Mouse (Mus musculus): ENCODE measurements around the gene Srpk2. TPM values are rescaled to one million over a fixed set of nuclear protein-coding genes. Genes with fewer than 3 reads are reported as not detected.
"Not testable (repeated sequence)": the region's sequence is repeated elsewhere in the genome, so short reads cannot be mapped to it uniquely, and the experiment has no call there.

Srpk2 gene
- polyA plus RNA-seq, 1 experiment from 2014 or later, result 53.9 TPM

- no peak overlapping the region for H3K27ac ChIP-seq (replicated peaks; ENCODE audit: low read depth, low read length)
- peaks cover 10% of the 10 kb centered on the region for H3K36me3 ChIP-seq (replicated peaks; ENCODE audit: control insufficient read depth, insufficient read depth, low read depth, low read length)
- no peak for DNase-seq (ENCODE audit: low spot score)
- no peaks in the 10 kb centered on the region for H3K27me3 ChIP-seq (ENCODE audit: control insufficient read depth, insufficient read depth, low read length)
- 91% methylated on average over 4 of the region's 4 CpGs for WGBS
- no peak overlapping the region for H3K9ac ChIP-seq (replicated peaks; ENCODE audit: low read length)
- no peak overlapping the region for H3K4me3 ChIP-seq (ENCODE audit: low read depth, low read length)
- no peaks in the 10 kb centered on the region for H3K9me3 ChIP-seq (replicated peaks; ENCODE audit: control insufficient read depth, low read length)
- no peak overlapping the region for H3K4me2 ChIP-seq (ENCODE audit: low read depth, low read length)
- no peaks in the 10 kb centered on the region for H3K4me1 ChIP-seq (ENCODE audit: control insufficient read depth, insufficient read depth, low read length)
- no peak for ATAC-seq (replicated peaks; ENCODE audit: insufficient number of reproducible peaks, low FRiP score, low TSS enrichment, low read depth)
Observed at GRCm38 (mm10) chr5:23489231-23489630, 195.2 kb downstream of the Srpk2 start.

- Histone ChIP-seq H3K9ac (replicated peaks; ENCODE audit: low read length) (no peak overlapping the region), H3K36me3 (replicated peaks; ENCODE audit: control insufficient read depth, insufficient read depth, low read depth, low read length) (no peaks in the 10 kb centered on the region; the same call in 1 of the 2 replicates), H3K4me2 (ENCODE audit: low read depth, low read length) (no peak overlapping the region), H3K4me3 (ENCODE audit: low read depth, low read length) (no peak overlapping the region), H3K9me3 (replicated peaks; ENCODE audit: control insufficient read depth, low read length) (no peaks in the 10 kb centered on the region), H3K27me3 (ENCODE audit: control insufficient read depth, insufficient read depth, low read length) (no peaks in the 10 kb centered on the region), H3K4me1 (ENCODE audit: control insufficient read depth, insufficient read depth, low read length) (no peaks in the 10 kb centered on the region), H3K27ac (replicated peaks; ENCODE audit: low read depth, low read length) (no peak overlapping the region)
- 92% methylated on average over 7 of the region's 7 CpGs for WGBS
- ATAC-seq (replicated peaks; ENCODE audit: insufficient number of reproducible peaks, low FRiP score, low TSS enrichment, low read depth) (no peak), DNase-seq (ENCODE audit: low spot score) (no peak)
Observed at GRCm38 (mm10) chr5:23483811-23484210, 200.6 kb downstream of the Srpk2 start.

- DNase-seq (ENCODE audit: low spot score) (no peak), ATAC-seq (replicated peaks; ENCODE audit: insufficient number of reproducible peaks, low FRiP score, low TSS enrichment, low read depth) (no peak)
- no peaks in the 10 kb centered on the region for H3K27me3 ChIP-seq (ENCODE audit: control insufficient read depth, insufficient read depth, low read length)
- no peak overlapping the region for H3K4me3 ChIP-seq (ENCODE audit: low read depth, low read length)
- H3K4me2 ChIP-seq (ENCODE audit: low read depth, low read length), result no peak overlapping the region
- H3K36me3 ChIP-seq (replicated peaks; ENCODE audit: control insufficient read depth, insufficient read depth, low read depth, low read length), result peaks cover 4% of the 10 kb centered on the region
- H3K9me3 ChIP-seq (replicated peaks; ENCODE audit: control insufficient read depth, low read length), result no peaks in the 10 kb centered on the region
- H3K9ac ChIP-seq (replicated peaks; ENCODE audit: low read length), result no peak overlapping the region
- no peaks in the 10 kb centered on the region for H3K4me1 ChIP-seq (ENCODE audit: control insufficient read depth, insufficient read depth, low read length)
- H3K27ac ChIP-seq (replicated peaks; ENCODE audit: low read depth, low read length), result no peak overlapping the region
- WGBS, result 76% methylated on average over 6 of the region's 6 CpGs
Observed at GRCm38 (mm10) chr5:23473098-23473873, 211.1 kb downstream of the Srpk2 start.

- no peaks in the 10 kb centered on the region for H3K9me3 ChIP-seq (replicated peaks; ENCODE audit: control insufficient read depth, low read length)
- WGBS, result 85% methylated on average over 4 of the region's 4 CpGs
- no peaks in the 10 kb centered on the region for H3K27me3 ChIP-seq (ENCODE audit: control insufficient read depth, insufficient read depth, low read length)
- no peak overlapping the region for H3K27ac ChIP-seq (replicated peaks; ENCODE audit: low read depth, low read length)
- H3K4me3 ChIP-seq (ENCODE audit: low read depth, low read length), result no peak overlapping the region
- H3K4me2 ChIP-seq (ENCODE audit: low read depth, low read length), result no peak overlapping the region
- peaks cover 2% of the 10 kb centered on the region; the same call in 1 of the 2 replicates for H3K36me3 ChIP-seq (replicated peaks; ENCODE audit: control insufficient read depth, insufficient read depth, low read depth, low read length)
- no peak for ATAC-seq (replicated peaks; ENCODE audit: insufficient number of reproducible peaks, low FRiP score, low TSS enrichment, low read depth)
- no peaks in the 10 kb centered on the region for H3K4me1 ChIP-seq (ENCODE audit: control insufficient read depth, insufficient read depth, low read length)
- DNase-seq (ENCODE audit: low spot score), result no peak
- no peak overlapping the region for H3K9ac ChIP-seq (replicated peaks; ENCODE audit: low read length)
Observed at GRCm38 (mm10) chr5:23466546-23466945, 217.9 kb downstream of the Srpk2 start.

GRCm38 (mm10) chr5:23464743-23465142 is 219.7 kb downstream of the Srpk2 start:
- Histone ChIP-seq H3K36me3 (replicated peaks; ENCODE audit: control insufficient read depth, insufficient read depth, low read depth, low read length) (peaks cover 2% of the 10 kb centered on the region; the same call in 1 of the 2 replicates), H3K27me3 (ENCODE audit: control insufficient read depth, insufficient read depth, low read length) (no peaks in the 10 kb centered on the region), H3K9ac (replicated peaks; ENCODE audit: low read length) (no peak overlapping the region), H3K4me1 (ENCODE audit: control insufficient read depth, insufficient read depth, low read length) (no peaks in the 10 kb centered on the region), H3K4me2 (ENCODE audit: low read depth, low read length) (no peak overlapping the region), H3K9me3 (replicated peaks; ENCODE audit: control insufficient read depth, low read length) (no peaks in the 10 kb centered on the region), H3K4me3 (ENCODE audit: low read depth, low read length) (no peak overlapping the region), H3K27ac (replicated peaks; ENCODE audit: low read depth, low read length) (no peak overlapping the region)
- WGBS, result 94% methylated on average over 7 of the region's 8 CpGs
- DNase-seq (ENCODE audit: low spot score) (no peak), ATAC-seq (replicated peaks; ENCODE audit: insufficient number of reproducible peaks, low FRiP score, low TSS enrichment, low read depth) (no peak)

GRCm38 (mm10) chr5:23464247-23464646 is 220.2 kb downstream of the Srpk2 start:
- 95% methylated on average over 3 of the region's 3 CpGs for WGBS

GRCm38 (mm10) chr5:23461688-23462087 is 222.7 kb downstream of the Srpk2 start:
- no peak overlapping the region for H3K9ac ChIP-seq (replicated peaks; ENCODE audit: low read length)
- no peaks in the 10 kb centered on the region for H3K4me1 ChIP-seq (ENCODE audit: control insufficient read depth, insufficient read depth, low read length)
- no peaks in the 10 kb centered on the region; the same call in 1 of the 2 replicates for H3K36me3 ChIP-seq (replicated peaks; ENCODE audit: control insufficient read depth, insufficient read depth, low read depth, low read length)
- H3K27ac ChIP-seq (replicated peaks; ENCODE audit: low read depth, low read length), result no peak overlapping the region
- no peak for ATAC-seq (replicated peaks; ENCODE audit: insufficient number of reproducible peaks, low FRiP score, low TSS enrichment, low read depth)
- no peak overlapping the region for H3K4me2 ChIP-seq (ENCODE audit: low read depth, low read length)
- no peaks in the 10 kb centered on the region for H3K27me3 ChIP-seq (ENCODE audit: control insufficient read depth, insufficient read depth, low read length)
- DNase-seq (ENCODE audit: low spot score), result no peak
- H3K9me3 ChIP-seq (replicated peaks; ENCODE audit: control insufficient read depth, low read length), result no peaks in the 10 kb centered on the region
- H3K4me3 ChIP-seq (ENCODE audit: low read depth, low read length), result no peak overlapping the region
- WGBS, result 76% methylated on average over 2 of the region's 2 CpGs

More at GRCm38 (mm10) chr5:23464247-23464646, 220.2 kb downstream of the Srpk2 start:
- Histone ChIP-seq H3K4me2 (ENCODE audit: low read depth, low read length) (no peak overlapping the region), H3K9me3 (replicated peaks; ENCODE audit: control insufficient read depth, low read length) (no peaks in the 10 kb centered on the region), H3K27ac (replicated peaks; ENCODE audit: low read depth, low read length) (no peak overlapping the region), H3K36me3 (replicated peaks; ENCODE audit: control insufficient read depth, insufficient read depth, low read depth, low read length) (peaks cover 2% of the 10 kb centered on the region; the same call in 1 of the 2 replicates), H3K27me3 (ENCODE audit: control insufficient read depth, insufficient read depth, low read length) (no peaks in the 10 kb centered on the region), H3K9ac (replicated peaks; ENCODE audit: low read length) (no peak overlapping the region), H3K4me1 (ENCODE audit: control insufficient read depth, insufficient read depth, low read length) (no peaks in the 10 kb centered on the region), H3K4me3 (ENCODE audit: low read depth, low read length) (no peak overlapping the region)
- ATAC-seq (replicated peaks; ENCODE audit: insufficient number of reproducible peaks, low FRiP score, low TSS enrichment, low read depth) (no peak), DNase-seq (ENCODE audit: low spot score) (no peak)

- H3K36me3 ChIP-seq (replicated peaks; ENCODE audit: control insufficient read depth, insufficient read depth, low read depth, low read length); H3K27me3 ChIP-seq (ENCODE audit: control insufficient read depth, insufficient read depth, low read length); H3K4me2 ChIP-seq (ENCODE audit: low read depth, low read length); DNase-seq (ENCODE audit: low spot score); H3K27ac ChIP-seq (replicated peaks; ENCODE audit: low read depth, low read length); H3K4me1 ChIP-seq (ENCODE audit: control insufficient read depth, insufficient read depth, low read length); H3K4me3 ChIP-seq (ENCODE audit: low read depth, low read length); H3K9me3 ChIP-seq (replicated peaks; ENCODE audit: control insufficient read depth, low read length); ATAC-seq (replicated peaks; ENCODE audit: insufficient number of reproducible peaks, low FRiP score, low TSS enrichment, low read depth); H3K9ac ChIP-seq (replicated peaks; ENCODE audit: low read length): not testable (repeated sequence)
- WGBS, result 91% methylated on average over 2 of the region's 2 CpGs
Observed at GRCm38 (mm10) chr5:23453561-23453960, 230.9 kb downstream of the Srpk2 start.
